Comparison of ENCODE assay signal across 8 mouse cellular contexts in the genomic region with DNA sequence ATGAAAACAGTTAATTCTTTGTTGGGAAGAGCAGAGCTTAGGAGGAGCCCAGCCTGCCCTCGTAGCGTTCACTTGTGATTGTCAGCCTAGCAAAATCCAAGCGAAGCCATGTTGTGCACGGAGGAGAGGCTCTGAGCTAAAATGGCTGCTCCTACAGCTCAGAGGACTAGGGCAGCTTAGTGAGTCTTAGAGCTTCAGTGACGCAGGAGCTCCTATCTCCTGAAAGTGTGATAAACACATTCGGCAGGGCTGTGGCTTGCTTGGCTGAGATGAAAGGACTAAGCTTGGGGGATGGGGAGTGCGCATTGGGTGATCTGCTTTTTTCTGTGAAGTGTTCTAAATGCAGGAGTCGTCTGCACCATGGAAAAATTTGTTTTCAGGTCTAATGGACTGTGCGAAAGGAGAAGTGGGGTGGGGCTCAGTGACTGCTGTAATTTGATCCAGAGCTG.
DNase-seq lines count a peak whose midpoint lies in the region; ATAC-seq and TF ChIP-seq lines count a peak whose summit lies in the region.

No protein-coding gene starts in this region.

- peak; percentile 53 for DNase-seq in adrenal gland, adult 2 months
- DNase-seq in cerebellum, postnatal 25 days: peak; percentile 49 to 59
- DNase-seq in heart, adult 18-20 months: peak; percentile 51 to 63
- DNase-seq in kidney, adult 18-20 months: peak; percentile 56
- DNase-seq in limb, embryonic 14.5 days (ENCODE audit: low spot score): peak; percentile 63
- peak; percentile 78 for DNase-seq in midbrain, embryonic 14.5 days
- no peak for DNase-seq in spleen, postnatal 4 days (ENCODE audit: low spot score in 2 of 2)

- no peak for TF ChIP-seq POLR2A in limb, embryonic 14.5 days (IDR thresholded peaks at IDR 0.05; ENCODE audit: borderline replicate concordance, extremely low read depth, insufficient read depth, insufficient read length)

- peak overlapping the region; percentile 28; the same call in 1 of the 2 replicates for H3K9ac ChIP-seq in limb, embryonic 14.5 days (ENCODE audit: low read depth, low read length, severe bottlenecking)
- peak overlapping the region; percentile 28; the same call in 1 of the 2 replicates for H3K9ac ChIP-seq in midbrain, embryonic 14.5 days (replicated peaks; ENCODE audit: low read length)
- 0 out of 2 replicates have a peak overlapping the region, but pooled peaks have one; percentile 10 for H3K9ac ChIP-seq in stomach, embryonic 14.5 days (replicated peaks; ENCODE audit: low read depth, low read length)

- peak; percentile 66 for ATAC-seq in limb, embryonic 14.5 days (ENCODE audit: low FRiP score, low read depth)
- ATAC-seq in midbrain, embryonic 14.5 days (ENCODE audit: low FRiP score, low TSS enrichment): peak; percentile 81
- peak; percentile 80 for ATAC-seq in stomach, embryonic 14.5 days (ENCODE audit: insufficient number of reproducible peaks, insufficient read depth, low FRiP score, low read depth)

- 13% methylated on average over 9 of the region's 9 CpGs for WGBS in limb, embryonic 14.5 days
- 4% methylated on average over 9 of the region's 9 CpGs for WGBS in midbrain, embryonic 14.5 days
- WGBS in stomach, embryonic 14.5 days: 11% methylated on average over 9 of the region's 9 CpGs

- H3K27ac ChIP-seq in limb, embryonic 14.5 days (replicated peaks; ENCODE audit: low read depth, low read length): peak overlapping the region; percentile 61
- peak overlapping the region; percentile 89 for H3K27ac ChIP-seq in midbrain, embryonic 14.5 days (replicated peaks; ENCODE audit: low read depth, low read length)
- H3K27ac ChIP-seq in stomach, embryonic 14.5 days (ENCODE audit: low read length): peak overlapping the region; percentile 90

- no peak overlapping the region for H3K4me3 ChIP-seq in limb, embryonic 14.5 days (replicated peaks; ENCODE audit: low read length)
- no peak overlapping the region for H3K4me3 ChIP-seq in midbrain, embryonic 14.5 days (replicated peaks; ENCODE audit: low read depth, low read length)
- peak overlapping the region; percentile 6; the same call in 1 of the 2 replicates for H3K4me3 ChIP-seq in stomach, embryonic 14.5 days (ENCODE audit: low read depth, low read length)

- peaks cover 34% of the 10 kb centered on the region for H3K36me3 ChIP-seq in limb, embryonic 14.5 days (ENCODE audit: control insufficient read depth, insufficient read depth, low read length)
- H3K36me3 ChIP-seq in midbrain, embryonic 14.5 days (ENCODE audit: control insufficient read depth, insufficient read depth, low read length): peaks cover 45% of the 10 kb centered on the region
- H3K36me3 ChIP-seq in stomach, embryonic 14.5 days (ENCODE audit: control insufficient read depth, insufficient read depth, low read length): peaks cover 31% of the 10 kb centered on the region

- no peaks in the 10 kb centered on the region for H3K9me3 ChIP-seq in limb, embryonic 14.5 days (ENCODE audit: control insufficient read depth, low read length)
- no peaks in the 10 kb centered on the region for H3K9me3 ChIP-seq in midbrain, embryonic 14.5 days (ENCODE audit: control insufficient read depth, low read length)
- no peaks in the 10 kb centered on the region for H3K9me3 ChIP-seq in stomach, embryonic 14.5 days (ENCODE audit: control insufficient read depth, low read depth, low read length)

- H3K27me3 ChIP-seq in limb, embryonic 14.5 days (ENCODE audit: control insufficient read depth, insufficient read depth, low read length): no peaks in the 10 kb centered on the region
- no peaks in the 10 kb centered on the region for H3K27me3 ChIP-seq in midbrain, embryonic 14.5 days (ENCODE audit: control insufficient read depth, insufficient read depth, low read length)
- H3K27me3 ChIP-seq in stomach, embryonic 14.5 days (ENCODE audit: control insufficient read depth, insufficient read depth, low read length): no peaks in the 10 kb centered on the region

- H3K4me2 ChIP-seq in limb, embryonic 14.5 days (replicated peaks; ENCODE audit: low read depth, low read length, severe bottlenecking): peak overlapping the region; percentile 38
- peak overlapping the region; percentile 42 for H3K4me2 ChIP-seq in midbrain, embryonic 14.5 days (ENCODE audit: low read length)
- H3K4me2 ChIP-seq in stomach, embryonic 14.5 days (replicated peaks; ENCODE audit: low read depth, low read length): peak overlapping the region; percentile 35

- H3K4me1 ChIP-seq in limb, embryonic 14.5 days (ENCODE audit: control insufficient read depth, insufficient read depth, low read length): peaks cover 22% of the 10 kb centered on the region
- H3K4me1 ChIP-seq in midbrain, embryonic 14.5 days (ENCODE audit: control insufficient read depth, insufficient read depth, low read length): peaks cover 26% of the 10 kb centered on the region
- peaks cover 31% of the 10 kb centered on the region for H3K4me1 ChIP-seq in stomach, embryonic 14.5 days (ENCODE audit: control insufficient read depth, insufficient read depth, low read length)

Comparison
In these comparisons a context has a peak if more than half of its experiments do, and no peak if none do; other contexts are left out.
1. DNase-seq: peak in adrenal gland, adult 2 months (single experiment), cerebellum, postnatal 25 days (2 of 2), heart, adult 18-20 months (2 of 2), kidney, adult 18-20 months (single experiment), limb, embryonic 14.5 days (single experiment) and midbrain, embryonic 14.5 days (single experiment); none in spleen, postnatal 4 days (0 of 2).
2. Peak in every context shown above with its lines, with median percentiles within 50 percentile points of each other: ATAC-seq, H3K27ac ChIP-seq, H3K4me2 ChIP-seq and H3K9ac ChIP-seq.